Mouse (Mus musculus): Measurements from ENCODE around the gene Adgre5. TPM values are rescaled to one million over a fixed set of nuclear protein-coding genes. Genes with fewer than 3 reads are reported as not detected.

Adgre5 gene
- polyA plus RNA-seq (2014; fragmentation: Illumina TruSeq; extraction: RNeasy Lipid Tissue Mini Kit (QIAGEN cat#74804); ENCODE audit: low read depth, low replicate concordance): 3.3 TPM

GRCm38 (mm10) chr8:83740976-83741741, at the start of gene Adgre5:
Gene Adgre5 (minus strand): TSS chr8:83741326.

GRCm38 (mm10) chr8:83715031-83715690, 26.0 kb downstream of the Adgre5 start, which contains the start of gene Ddx39:
Gene Ddx39 (plus strand): TSS chr8:83715177.

DNA sequence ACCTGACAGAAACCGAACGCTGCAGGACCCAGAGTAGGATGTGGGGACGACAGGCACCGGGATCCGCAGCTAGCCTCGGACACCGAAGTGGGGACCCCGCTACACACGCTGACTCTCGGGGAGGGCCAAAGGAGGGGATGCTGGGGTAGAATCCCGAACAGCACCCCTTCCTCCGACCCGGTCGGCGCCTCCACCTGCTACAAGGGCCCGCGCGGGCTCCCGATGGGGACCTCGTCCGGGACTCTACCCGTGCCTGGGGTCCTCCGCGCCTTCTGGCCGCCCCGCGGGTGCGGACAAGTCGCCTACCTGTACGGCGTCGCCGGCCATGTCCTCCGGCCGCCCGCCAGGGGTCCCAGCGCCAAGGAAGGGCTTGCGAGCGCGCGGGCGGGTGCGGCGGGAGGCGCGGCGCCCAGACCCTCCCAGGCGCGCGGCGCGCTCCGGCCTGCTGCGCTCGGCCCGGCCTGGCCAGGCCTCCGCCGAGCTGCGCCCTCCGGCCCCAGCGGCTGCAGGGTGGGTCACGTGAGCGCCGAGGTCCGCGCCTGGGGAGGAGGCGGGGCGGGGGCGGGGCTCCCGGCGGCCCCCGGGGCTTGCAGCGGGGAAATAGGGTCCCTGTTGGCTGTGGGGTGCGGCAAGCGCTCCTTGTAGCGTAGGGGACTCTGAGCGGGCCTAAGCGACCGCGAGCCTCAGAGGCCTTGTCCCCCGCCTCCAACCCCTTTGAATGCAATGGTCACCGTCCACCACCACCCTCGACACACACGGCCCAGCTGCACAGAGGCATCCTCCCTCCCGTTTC, 42.3 kb downstream of the Adgre5 start, which contains the start of gene Pkn1:
Gene Pkn1 (minus strand): TSS at position 519 of the 793 bp plus-strand sequence.

Other genes with a start within 250 kb of the Adgre5 start
- not detected for gene Olfr370, start 205.5 kb downstream of the Adgre5 start, polyA plus RNA-seq (2014; fragmentation: Illumina TruSeq; extraction: RNeasy Lipid Tissue Mini Kit (QIAGEN cat#74804); ENCODE audit: low read depth, low replicate concordance)
- 0.37 TPM for gene Ndufb7, start 174.7 kb downstream of the Adgre5 start, polyA plus RNA-seq (2014; fragmentation: Illumina TruSeq; extraction: RNeasy Lipid Tissue Mini Kit (QIAGEN cat#74804); ENCODE audit: low read depth, low replicate concordance)
- gene Tecr, start 133.4 kb downstream of the Adgre5 start, polyA plus RNA-seq (2014; fragmentation: Illumina TruSeq; extraction: RNeasy Lipid Tissue Mini Kit (QIAGEN cat#74804); ENCODE audit: low read depth, low replicate concordance): 74.9 TPM
- 5.4 TPM for gene Dnajb1, start 133.1 kb downstream of the Adgre5 start, polyA plus RNA-seq (2014; fragmentation: Illumina TruSeq; extraction: RNeasy Lipid Tissue Mini Kit (QIAGEN cat#74804); ENCODE audit: low read depth, low replicate concordance)
- not detected for gene Gipc1, start 88.6 kb downstream of the Adgre5 start, polyA plus RNA-seq (2014; fragmentation: Illumina TruSeq; extraction: RNeasy Lipid Tissue Mini Kit (QIAGEN cat#74804); ENCODE audit: low read depth, low replicate concordance)
- gene Ptger1, start 74.6 kb downstream of the Adgre5 start, polyA plus RNA-seq (2014; fragmentation: Illumina TruSeq; extraction: RNeasy Lipid Tissue Mini Kit (QIAGEN cat#74804); ENCODE audit: low read depth, low replicate concordance): not detected
- 2.8 TPM for gene Pkn1, start 42.1 kb downstream of the Adgre5 start, polyA plus RNA-seq (2014; fragmentation: Illumina TruSeq; extraction: RNeasy Lipid Tissue Mini Kit (QIAGEN cat#74804); ENCODE audit: low read depth, low replicate concordance)
- gene Ddx39, start 26.1 kb downstream of the Adgre5 start, polyA plus RNA-seq (2014; fragmentation: Illumina TruSeq; extraction: RNeasy Lipid Tissue Mini Kit (QIAGEN cat#74804); ENCODE audit: low read depth, low replicate concordance): 3.0 TPM
- gene Adgrl1, start 158.8 kb upstream of the Adgre5 start, polyA plus RNA-seq (2014; fragmentation: Illumina TruSeq; extraction: RNeasy Lipid Tissue Mini Kit (QIAGEN cat#74804); ENCODE audit: low read depth, low replicate concordance): 0.42 TPM
- gene Gm10644, start 213.9 kb upstream of the Adgre5 start, polyA plus RNA-seq (2014; fragmentation: Illumina TruSeq; extraction: RNeasy Lipid Tissue Mini Kit (QIAGEN cat#74804); ENCODE audit: low read depth, low replicate concordance): 1.1 TPM
- gene Asf1b, start 214.2 kb upstream of the Adgre5 start, polyA plus RNA-seq (2014; fragmentation: Illumina TruSeq; extraction: RNeasy Lipid Tissue Mini Kit (QIAGEN cat#74804); ENCODE audit: low read depth, low replicate concordance): not detected
- gene Prkaca, start 231.7 kb upstream of the Adgre5 start, polyA plus RNA-seq (2014; fragmentation: Illumina TruSeq; extraction: RNeasy Lipid Tissue Mini Kit (QIAGEN cat#74804); ENCODE audit: low read depth, low replicate concordance): 19.2 TPM

Data from liver, adult 10 weeks (tissue).